Mouse (Mus musculus): Measurements from ENCODE around the gene Dnlz. TPM values are rescaled to one million over a fixed set of nuclear protein-coding genes. Genes with fewer than 3 reads are reported as not detected.

Dnlz gene
- polyA plus RNA-seq, 1 experiment from 2014 or later: 30.1 TPM

DNA sequence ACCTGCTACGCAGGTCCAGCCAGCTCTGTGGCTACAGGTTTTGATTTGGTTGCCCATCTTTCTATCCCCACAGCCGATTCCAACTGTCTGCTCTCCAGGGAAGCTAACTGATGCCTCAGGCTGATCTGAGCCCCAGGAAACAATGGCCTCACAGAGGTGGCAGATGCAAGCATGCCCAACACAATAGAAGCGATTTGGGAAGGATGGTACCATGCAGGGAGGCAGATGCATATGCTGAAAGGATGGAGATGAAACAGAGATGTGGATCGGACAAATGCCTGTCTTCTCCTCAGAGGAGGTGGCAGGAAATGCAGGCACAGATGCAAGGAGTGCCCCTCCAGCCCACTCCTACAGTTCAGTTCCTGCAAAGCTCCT lies 53.1 kb downstream of the Dnlz start:
- Histone ChIP-seq H3K9ac (ENCODE audit: low read depth, low read length) (peak overlapping the region; percentile 55), H3K4me3 (ENCODE audit: low read length) (no peak overlapping the region), H3K36me3 (ENCODE audit: control insufficient read depth, insufficient read depth, low read length) (no peaks in the 10 kb centered on the region), H3K4me1 (ENCODE audit: control insufficient read depth, insufficient read depth, low read depth, low read length) (peaks cover 43% of the 10 kb centered on the region), H3K27me3 (replicated peaks; ENCODE audit: control insufficient read depth, insufficient read depth, low read length) (no peaks in the 10 kb centered on the region), H3K4me2 (ENCODE audit: low read length) (peak overlapping the region; percentile 44; the same call in 1 of the 2 replicates), H3K27ac (ENCODE audit: low read depth, low read length) (peak overlapping the region; percentile 76), H3K9me3 (ENCODE audit: control insufficient read depth, low read length) (no peaks in the 10 kb centered on the region)
- 0 out of 2 replicates have a peak, but pooled peaks have one; percentile 3 for ATAC-seq
- 5% methylated on average over 4 of the region's 4 CpGs for WGBS

GRCm38 (mm10) chr2:26298208-26298855 lies 53.6 kb downstream of the Dnlz start:
- no peaks in the 10 kb centered on the region for H3K9me3 ChIP-seq (ENCODE audit: control insufficient read depth, low read length)
- peak; percentile 79 for ATAC-seq
- H3K9ac ChIP-seq (ENCODE audit: low read depth, low read length): peak overlapping the region; percentile 55
- peak overlapping the region; percentile 44 for H3K4me2 ChIP-seq (ENCODE audit: low read length)
- H3K27me3 ChIP-seq (replicated peaks; ENCODE audit: control insufficient read depth, insufficient read depth, low read length): no peaks in the 10 kb centered on the region
- H3K27ac ChIP-seq (ENCODE audit: low read depth, low read length): peak overlapping the region; percentile 76
- H3K4me1 ChIP-seq (ENCODE audit: control insufficient read depth, insufficient read depth, low read depth, low read length): peaks cover 43% of the 10 kb centered on the region
- WGBS: 2% methylated on average over 10 of the region's 10 CpGs
- H3K4me3 ChIP-seq (ENCODE audit: low read length): peak overlapping the region; percentile 9; the same call in 1 of the 2 replicates
- H3K36me3 ChIP-seq (ENCODE audit: control insufficient read depth, insufficient read depth, low read length): no peaks in the 10 kb centered on the region

Other genes starting within 250 kb of the Dnlz start
- 24.5 and 25.8 TPM in 2 replicates for gene Nacc2, start 228.9 kb downstream of the Dnlz start, polyA plus RNA-seq (2015; fragmentation: Nextera tagmentation; extraction: Ambion mirVana)
- gene Lhx3, start 143.8 kb downstream of the Dnlz start, polyA plus RNA-seq (2015; fragmentation: Nextera tagmentation; extraction: Ambion mirVana): 3.3 and 4.5 TPM in 2 replicates
- gene Qsox2, start 114.6 kb downstream of the Dnlz start, polyA plus RNA-seq (2015; fragmentation: Nextera tagmentation; extraction: Ambion mirVana): 15.3 and 16.7 TPM in 2 replicates
- gene Ccdc187, start 57.6 kb downstream of the Dnlz start, polyA plus RNA-seq (2015; fragmentation: Nextera tagmentation; extraction: Ambion mirVana): 0.15 and 0.19 TPM in 2 replicates
- gene Gpsm1, start 36.6 kb downstream of the Dnlz start, polyA plus RNA-seq (2015; fragmentation: Nextera tagmentation; extraction: Ambion mirVana): 177 and 185 TPM in 2 replicates
- 1.9 and 2.9 TPM in 2 replicates for gene Card9, start 8.8 kb upstream of the Dnlz start, polyA plus RNA-seq (2015; fragmentation: Nextera tagmentation; extraction: Ambion mirVana)
- 29.1 and 36.4 TPM in 2 replicates for gene Snapc4, start 28.5 kb upstream of the Dnlz start, polyA plus RNA-seq (2015; fragmentation: Nextera tagmentation; extraction: Ambion mirVana)
- gene Entr1, start 37.2 kb upstream of the Dnlz start, polyA plus RNA-seq (2015; fragmentation: Nextera tagmentation; extraction: Ambion mirVana): 158 and 169 TPM in 2 replicates
- 96.0 and 98.9 TPM in 2 replicates for gene Pmpca, start 37.2 kb upstream of the Dnlz start, polyA plus RNA-seq (2015; fragmentation: Nextera tagmentation; extraction: Ambion mirVana)
- 24.9 and 25.6 TPM in 2 replicates for gene Inpp5e, start 57.1 kb upstream of the Dnlz start, polyA plus RNA-seq (2015; fragmentation: Nextera tagmentation; extraction: Ambion mirVana)
- 15.4 and 19.3 TPM in 2 replicates for gene Sec16a, start 93.1 kb upstream of the Dnlz start, polyA plus RNA-seq (2015; fragmentation: Nextera tagmentation; extraction: Ambion mirVana)
- gene Notch1, start 164.6 kb upstream of the Dnlz start, polyA plus RNA-seq (2015; fragmentation: Nextera tagmentation; extraction: Ambion mirVana): 13.3 and 15.1 TPM in 2 replicates
- 75.4 and 76.2 TPM in 2 replicates for gene Egfl7, start 227.9 kb upstream of the Dnlz start, polyA plus RNA-seq (2015; fragmentation: Nextera tagmentation; extraction: Ambion mirVana)
- not detected in 2 replicates for gene Gm20532, start 234.5 kb upstream of the Dnlz start, polyA plus RNA-seq (2015; fragmentation: Nextera tagmentation; extraction: Ambion mirVana)